ENCODE assay signal across 11 mouse cellular contexts in the genomic region with DNA sequence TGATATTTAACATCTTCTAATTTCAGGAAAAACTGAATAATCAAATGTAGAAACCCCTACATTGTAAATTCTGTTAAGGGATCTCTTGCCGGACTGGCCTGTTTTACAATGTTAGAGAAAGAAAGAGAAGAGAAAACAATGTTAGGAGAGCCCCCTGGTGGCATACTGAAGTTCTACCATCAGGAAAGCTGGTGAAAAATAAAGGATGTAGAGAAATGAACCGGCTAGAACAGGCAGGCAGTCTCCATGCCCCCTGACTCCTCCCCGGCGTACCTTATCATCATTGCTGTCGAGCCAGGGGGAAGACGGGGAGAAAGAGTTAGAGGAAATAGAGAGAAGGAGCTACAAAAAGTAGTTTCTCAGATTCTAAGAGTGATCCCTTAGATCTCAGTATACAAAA. TPM values are rescaled to one million over a fixed set of nuclear protein-coding genes. Genes with fewer than 3 reads are reported as not detected.
DNase-seq lines count a peak whose midpoint lies in the region; ATAC-seq and TF ChIP-seq lines count a peak whose summit lies in the region.
"Had no signal": no experiment of that assay in that cellular context is flagged by ENCODE, and none has a peak within 500 bp of the region (broad histone marks: within the 10 kb centered on the region; RNA-seq: fewer than 3 reads in every experiment).

No protein-coding gene starts in this region.

- WGBS in hindbrain, embryonic 14.5 days = 9% methylated on average over 6 of the region's 6 CpGs
- WGBS in hindbrain, embryonic 16.5 days = 12% methylated on average over 6 of the region's 6 CpGs

- H3K4me2 ChIP-seq in hindbrain, embryonic 14.5 days (replicated peaks) = no peak overlapping the region
- H3K4me2 ChIP-seq in hindbrain, embryonic 16.5 days (ENCODE audit: low read length) = no peak overlapping the region
- H3K4me2 ChIP-seq: embryonic facial prominence, embryonic 15.5 days had no signal

- H3K4me3 ChIP-seq in hindbrain, embryonic 14.5 days (replicated peaks; ENCODE audit: low read length) = no peak overlapping the region
- no peak overlapping the region for H3K4me3 ChIP-seq in hindbrain, embryonic 16.5 days (ENCODE audit: low read length)
- H3K4me3 ChIP-seq in E14TG2a.4 (replicated peaks; ENCODE audit: low read length) = no peak overlapping the region; the same call in 1 of the 2 replicates
- H3K4me3 ChIP-seq: embryonic facial prominence, embryonic 15.5 days had no signal

- no peaks in the 10 kb centered on the region for H3K9me3 ChIP-seq in hindbrain, embryonic 14.5 days (ENCODE audit: control insufficient read depth, low read length)
- H3K9me3 ChIP-seq in hindbrain, embryonic 16.5 days (ENCODE audit: control insufficient read depth, low read length) = no peaks in the 10 kb centered on the region
- H3K9me3 ChIP-seq in E14TG2a.4 (ENCODE audit: low read length) = no peaks in the 10 kb centered on the region
- H3K9me3 ChIP-seq: embryonic facial prominence, embryonic 15.5 days had no signal

- H3K36me3 ChIP-seq in hindbrain, embryonic 14.5 days (replicated peaks; ENCODE audit: control insufficient read depth, insufficient read depth) = no peaks in the 10 kb centered on the region
- no peaks in the 10 kb centered on the region for H3K36me3 ChIP-seq in hindbrain, embryonic 16.5 days (ENCODE audit: control insufficient read depth, insufficient read depth, low read length)
- no peaks in the 10 kb centered on the region for H3K36me3 ChIP-seq in E14TG2a.4 (ENCODE audit: insufficient read depth, low read length)
- H3K36me3 ChIP-seq: embryonic facial prominence, embryonic 15.5 days had no signal

- no peak for ATAC-seq in hindbrain, embryonic 14.5 days (ENCODE audit: low FRiP score)
- no peak for ATAC-seq in hindbrain, embryonic 16.5 days
- ATAC-seq in monocyte, adult 5-6 weeks (replicated peaks; ENCODE audit: insufficient number of reproducible peaks, low FRiP score, low TSS enrichment, poor library complexity, severe bottlenecking) = no peak

- TF ChIP-seq CTCF in E14TG2a.4 (conservative IDR thresholded peaks at IDR 0.05; ENCODE audit: low read length) = peak; percentile 44

- H3K27me3 ChIP-seq in hindbrain, embryonic 14.5 days (ENCODE audit: control insufficient read depth, insufficient read depth, low read length) = peaks cover 63% of the 10 kb centered on the region
- peaks cover 19% of the 10 kb centered on the region for H3K27me3 ChIP-seq in hindbrain, embryonic 16.5 days (replicated peaks; ENCODE audit: control insufficient read depth, insufficient read depth, low read length)
- H3K27me3 ChIP-seq in E14TG2a.4 (ENCODE audit: insufficient read depth, low read length) = no peaks in the 10 kb centered on the region
- H3K27me3 ChIP-seq: embryonic facial prominence, embryonic 15.5 days had no signal

- no peak overlapping the region for H3K9ac ChIP-seq in hindbrain, embryonic 14.5 days
- H3K9ac ChIP-seq in hindbrain, embryonic 16.5 days (ENCODE audit: low read depth, low read length) = no peak overlapping the region
- H3K9ac ChIP-seq: embryonic facial prominence, embryonic 15.5 days had no signal

- H3K27ac ChIP-seq in hindbrain, embryonic 14.5 days = no peak overlapping the region
- no peak overlapping the region for H3K27ac ChIP-seq in hindbrain, embryonic 16.5 days (ENCODE audit: low read depth, low read length)
- H3K27ac ChIP-seq: embryonic facial prominence, embryonic 15.5 days had no signal

- DNase-seq in hindbrain, embryonic 14.5 days (ENCODE audit: low spot score) = peak; percentile 77
- DNase-seq in adrenal gland, postnatal 14 days = peak; percentile 68
- peak; percentile 6 to 31 for DNase-seq in frontal cortex, postnatal 25 days (ENCODE audit: low spot score in 2 of 2)
- DNase-seq in layer of hippocampus, postnatal 25 days (ENCODE audit: extremely low spot score in 1 of 2, low spot score in 1 of 2) = peak; percentile 13 to 58
- peak; percentile 51 for DNase-seq in naive thymus-derived CD4-positive, alpha-beta T cell, adult 2 months (ENCODE audit: low read depth)

- 0 out of 2 replicates have a peak, but pooled peaks cover 3% of the 10 kb centered on the region for H3K4me1 ChIP-seq in hindbrain, embryonic 14.5 days (replicated peaks; ENCODE audit: control insufficient read depth, insufficient read depth, low read length)
- H3K4me1 ChIP-seq in hindbrain, embryonic 16.5 days (ENCODE audit: control insufficient read depth, insufficient read depth, low read depth, low read length) = no peaks in the 10 kb centered on the region; the same call in 1 of the 2 replicates
- peaks cover 18% of the 10 kb centered on the region for H3K4me1 ChIP-seq in E14TG2a.4 (replicated peaks; ENCODE audit: low read depth, low read length)

RNA-seq across cellular contexts. Expression of a gene that starts 32.6 kb away (rescaled TPM):
- polyA plus RNA-seq in hindbrain, embryonic 14.5 days (2014; fragmentation: Nextera tagmentation; extraction: Ambion mirVana) = 5.3 and 6.1 TPM in 2 replicates
- polyA plus RNA-seq in hindbrain, embryonic 16.5 days (2015; fragmentation: Nextera tagmentation; extraction: Ambion mirVana) = 5.5 and 9.4 TPM in 2 replicates
- total RNA-seq in adrenal gland, postnatal 14 days (2021) = 1.0 and 1.1 TPM in 2 replicates
- 1 to 10 TPM; 4.9 to 6.9 TPM for total RNA-seq in layer of hippocampus, postnatal 25 days (2021)
- total RNA-seq in monocyte, adult 5-6 weeks (2017) = 1.2 TPM in 1 of 3 replicates, not detected in the others

RNA-seq across cellular contexts. Expression of a gene that starts 33.5 kb away (rescaled TPM):
- polyA plus RNA-seq in hindbrain, embryonic 14.5 days (2014; fragmentation: Nextera tagmentation; extraction: Ambion mirVana) = not detected in 2 replicates
- polyA plus RNA-seq in hindbrain, embryonic 16.5 days (2015; fragmentation: Nextera tagmentation; extraction: Ambion mirVana) = not detected in 2 replicates
- total RNA-seq in adrenal gland, postnatal 14 days (2021) = not detected in 2 replicates
- not detected for total RNA-seq in layer of hippocampus, postnatal 25 days (2021)
- total RNA-seq in monocyte, adult 5-6 weeks (2017) = not detected in 3 replicates
- polyA plus RNA-seq: liver, embryonic 16.5 days; stomach, embryonic 16.5 days had no signal

Comparison
In these comparisons a context has a peak if more than half of its experiments do, and no peak if none do; other contexts are left out.
1. DNase-seq: peak in every context shown above with its lines; median percentile 77 in hindbrain, embryonic 14.5 days; 68 in adrenal gland, postnatal 14 days; 51 in naive thymus-derived CD4-positive, alpha-beta T cell, adult 2 months; 36 in layer of hippocampus, postnatal 25 days; 18 in frontal cortex, postnatal 25 days.